Mouse (Mus musculus) kidney, adult 10 weeks (tissue): ENCODE results near the gene Rxra. TPM values are rescaled to one million over a fixed set of nuclear protein-coding genes. Genes with fewer than 3 reads are reported as not detected.

Source experiments
- polyA plus RNA-seq: library from polyadenylated mRNA; stranded (reverse); fragments of 350-450 nt; fragmentation: Illumina TruSeq; extraction: RNeasy Lipid Tissue Mini Kit (QIAGEN cat#74804); gene quantifications from one replicate; pipeline ENCODE4 v1.2.3, GENCODE M21; 2014; ENCODE audit warnings: low read depth, low replicate concordance

Rxra gene
- polyA plus RNA-seq: 5.1 TPM

GRCm38 (mm10) chr2:27676106-27676477 lies at the start of gene Rxra:
Gene Rxra (plus strand): TSS chr2:27676440.

Other genes with a start within 250 kb of the Rxra start
- 4.0 TPM for gene Vav2, start 249.4 kb upstream of the Rxra start, polyA plus RNA-seq
- 2.2 TPM for gene Brd3os, start 234.1 kb upstream of the Rxra start, polyA plus RNA-seq
- 7.6 TPM for gene Brd3, start 168.8 kb upstream of the Rxra start, polyA plus RNA-seq
- 20.1 TPM for gene Wdr5, start 161.3 kb upstream of the Rxra start, polyA plus RNA-seq
- gene Col5a1, start 210.0 kb downstream of the Rxra start, polyA plus RNA-seq: 0.73 TPM